Mouse (Mus musculus) testis, adult 2 months (tissue): ENCODE results near the gene Itpr1. TPM values are rescaled to one million over a fixed set of nuclear protein-coding genes. Genes with fewer than 3 reads are reported as not detected.

Source experiments
- H3K27ac ChIP-seq: fragments of 200-500 bp; 2 replicates; pipeline ENCODE4 v1.5.1; 2012; ENCODE audit warnings: low read depth, low read length; ENCODE audit not compliant: control insufficient read depth, insufficient read depth
- H3K27me3 ChIP-seq: fragments of 200-500 bp; 2 replicates; pipeline ENCODE4 v1.6.1; 2012; ENCODE audit warnings: mild to moderate bottlenecking, low read length, moderate library complexity; ENCODE audit not compliant: control insufficient read depth, insufficient read depth
- H3K36me3 ChIP-seq: fragments of 200-500 bp; 2 replicates; pipeline ENCODE4 v1.6.1; 2012; ENCODE audit warnings: mild to moderate bottlenecking, low read length; ENCODE audit not compliant: control insufficient read depth, insufficient read depth
- H3K4me1 ChIP-seq: fragments of 200-500 bp; 2 replicates; pipeline ENCODE4 v1.6.1; 2012; ENCODE audit warnings: low read length; ENCODE audit not compliant: control insufficient read depth, insufficient read depth
- H3K4me3 ChIP-seq: fragments of 200-500 bp; 2 replicates; pipeline ENCODE4 v1.5.1; 2012; ENCODE audit warnings: low read depth, mild to moderate bottlenecking, low read length, moderate library complexity, mixed read lengths; ENCODE audit not compliant: control insufficient read depth
- CTCF ChIP-seq: fragments of 200-500 bp; IDR thresholded peaks from 2 replicates; pipeline ENCODE4 v1.5.1; 2012; ENCODE audit warnings: low read depth, mild to moderate bottlenecking, inconsistent platforms, low read length, moderate library complexity; ENCODE audit not compliant: control insufficient read depth, insufficient read depth, insufficient replicate concordance
- POLR2A ChIP-seq: fragments of 200-500 bp; IDR thresholded peaks from 2 replicates; pipeline ENCODE4 v1.6.1; 2012; ENCODE audit warnings: low read depth, mild to moderate bottlenecking, inconsistent platforms, low read length, moderate library complexity; ENCODE audit not compliant: control insufficient read depth
- polyA plus RNA-seq: library from polyadenylated mRNA; depleted of rRNA; stranded (reverse); fragments of >200 nt; gene quantifications from 2 replicates; pipeline ENCODE4 v1.2.3, GENCODE M21; 2012

Itpr1 gene
- polyA plus RNA-seq, 1 experiment, result 7.3 TPM

DNA sequence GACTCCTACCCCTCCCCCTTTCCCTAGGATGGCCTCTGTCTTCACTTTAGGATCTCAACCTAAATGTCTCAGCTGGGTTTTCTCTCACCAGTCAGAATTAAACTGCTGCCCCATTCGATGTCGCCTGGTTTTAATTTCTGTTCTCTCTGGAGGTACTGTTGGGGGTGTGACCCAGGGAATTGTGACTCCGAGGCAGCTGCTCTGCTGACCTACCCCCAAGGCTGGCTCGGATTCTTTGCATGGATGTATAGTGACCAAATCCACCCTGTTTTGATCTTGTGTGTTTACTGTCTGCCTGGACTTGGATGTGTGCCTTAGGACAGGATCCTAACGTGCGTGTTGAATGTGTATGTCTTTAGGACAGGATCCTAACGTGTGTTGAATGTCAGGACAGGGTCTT lies 13.3 kb downstream of the Itpr1 start:
- Histone ChIP-seq H3K36me3 (no peaks in the 10 kb centered on the region), H3K4me3 (no peak overlapping the region), H3K4me1 (no peaks in the 10 kb centered on the region; the same call in 1 of the 2 replicates), H3K27me3 (no peaks in the 10 kb centered on the region), H3K27ac (no peak overlapping the region)
- TF ChIP-seq POLR2A, result no peak

DNA sequence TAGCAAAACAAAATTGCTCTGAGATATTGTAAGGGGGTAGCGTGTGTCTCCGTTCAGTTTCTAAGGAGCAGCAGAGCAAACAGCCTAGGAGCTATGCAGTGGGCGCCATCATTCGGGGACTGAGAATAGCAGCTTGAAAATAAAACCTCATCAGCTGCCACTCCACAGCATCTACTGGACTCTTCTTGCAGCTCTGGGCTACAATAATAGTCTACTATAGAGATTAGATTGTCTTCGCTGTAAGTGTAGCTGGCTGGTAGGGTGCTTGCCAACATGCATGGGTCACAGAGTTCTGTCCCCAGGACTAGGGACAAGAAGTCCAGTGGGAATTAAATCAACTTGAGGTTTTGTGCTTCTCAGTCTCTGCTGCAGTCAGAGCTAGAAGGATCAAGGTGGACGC lies 14.6 kb downstream of the Itpr1 start:
- no peak overlapping the region for H3K4me3 ChIP-seq
- H3K36me3 ChIP-seq, result no peaks in the 10 kb centered on the region
- TF ChIP-seq POLR2A, result no peak
- TF ChIP-seq CTCF, result no peak
- no peaks in the 10 kb centered on the region; the same call in none of the 2 replicates for H3K4me1 ChIP-seq
- H3K27me3 ChIP-seq, result no peaks in the 10 kb centered on the region
- H3K27ac ChIP-seq, result no peak overlapping the region

DNA sequence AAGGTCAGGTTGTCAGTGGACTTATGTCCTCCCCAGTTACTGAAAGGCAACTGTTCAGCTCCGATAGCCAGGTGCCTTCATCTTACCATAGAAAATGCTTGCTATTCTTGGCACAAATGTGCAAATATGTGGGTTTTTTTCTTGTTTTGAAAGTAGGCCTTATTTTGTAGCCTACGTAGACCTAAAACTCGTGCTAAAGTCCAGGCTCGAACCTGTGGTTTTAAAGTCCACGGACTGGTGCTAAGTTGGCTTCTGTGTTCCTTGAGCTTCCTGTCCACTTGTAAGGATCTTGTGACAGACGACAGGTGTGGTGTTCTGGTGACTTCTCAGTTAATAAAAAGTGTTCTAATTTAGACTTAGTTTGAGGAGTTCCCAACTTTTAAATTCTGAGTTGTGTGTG lies 15.2 kb downstream of the Itpr1 start:
- H3K4me1 ChIP-seq, result no peaks in the 10 kb centered on the region; the same call in none of the 2 replicates
- TF ChIP-seq CTCF (no peak), POLR2A (no peak)

DNA sequence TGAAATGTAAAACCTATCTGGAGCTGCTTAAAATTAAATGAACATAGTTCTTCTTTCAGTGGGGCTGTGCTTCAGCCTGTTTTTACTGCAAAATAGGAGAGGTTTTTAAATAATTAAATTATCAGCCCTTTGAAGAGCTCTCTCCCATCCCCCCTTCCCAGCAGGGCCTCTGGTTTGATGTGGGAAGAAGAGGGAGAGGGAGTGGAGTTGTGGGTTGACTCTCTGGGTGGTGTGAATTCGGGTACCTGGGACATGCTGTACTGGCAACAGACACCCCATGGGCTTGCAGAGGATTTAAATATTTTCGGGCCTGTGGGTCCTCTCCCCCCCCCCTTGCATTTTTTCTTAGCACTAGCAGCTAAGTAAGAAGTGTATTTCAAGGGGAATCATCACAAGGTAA lies 15.7 kb downstream of the Itpr1 start:
- TF ChIP-seq POLR2A, result no peak
- TF ChIP-seq CTCF, result no peak
- H3K4me3 ChIP-seq, result no peak overlapping the region
- no peaks in the 10 kb centered on the region; the same call in none of the 2 replicates for H3K4me1 ChIP-seq
- no peak overlapping the region for H3K27ac ChIP-seq
- no peaks in the 10 kb centered on the region for H3K27me3 ChIP-seq
- H3K36me3 ChIP-seq, result no peaks in the 10 kb centered on the region

More for the DNA sequence above, 15.2 kb downstream of the Itpr1 start:
- H3K27me3 ChIP-seq, result no peaks in the 10 kb centered on the region
- no peak overlapping the region for H3K4me3 ChIP-seq
- no peaks in the 10 kb centered on the region for H3K36me3 ChIP-seq
- H3K27ac ChIP-seq, result no peak overlapping the region

DNA sequence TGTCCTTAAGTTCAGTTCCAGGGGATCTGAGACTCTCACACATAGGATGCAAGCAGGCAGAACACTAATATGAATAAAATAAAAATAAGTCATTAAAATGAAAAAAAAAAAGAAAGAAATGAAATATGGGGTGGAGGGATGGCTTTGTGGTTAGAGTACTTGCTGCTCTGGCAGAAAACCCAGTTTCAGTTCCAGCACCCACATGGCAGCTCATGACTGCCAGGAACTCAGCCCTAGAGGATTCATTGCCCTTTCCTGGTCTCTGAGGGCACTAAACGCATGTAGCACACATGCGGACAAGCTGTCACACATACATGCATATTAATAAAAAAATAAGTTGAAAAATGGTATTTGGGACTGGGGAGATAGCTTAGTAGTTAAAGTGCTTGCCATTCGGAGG lies 17.7 kb downstream of the Itpr1 start:
- H3K27ac ChIP-seq, result no peak overlapping the region
- H3K27me3 ChIP-seq, result no peaks in the 10 kb centered on the region
- no peaks in the 10 kb centered on the region for H3K36me3 ChIP-seq
- H3K4me1 ChIP-seq, result no peaks in the 10 kb centered on the region; the same call in none of the 2 replicates
- no peak overlapping the region for H3K4me3 ChIP-seq
- TF ChIP-seq CTCF (no peak), POLR2A (no peak)

DNA sequence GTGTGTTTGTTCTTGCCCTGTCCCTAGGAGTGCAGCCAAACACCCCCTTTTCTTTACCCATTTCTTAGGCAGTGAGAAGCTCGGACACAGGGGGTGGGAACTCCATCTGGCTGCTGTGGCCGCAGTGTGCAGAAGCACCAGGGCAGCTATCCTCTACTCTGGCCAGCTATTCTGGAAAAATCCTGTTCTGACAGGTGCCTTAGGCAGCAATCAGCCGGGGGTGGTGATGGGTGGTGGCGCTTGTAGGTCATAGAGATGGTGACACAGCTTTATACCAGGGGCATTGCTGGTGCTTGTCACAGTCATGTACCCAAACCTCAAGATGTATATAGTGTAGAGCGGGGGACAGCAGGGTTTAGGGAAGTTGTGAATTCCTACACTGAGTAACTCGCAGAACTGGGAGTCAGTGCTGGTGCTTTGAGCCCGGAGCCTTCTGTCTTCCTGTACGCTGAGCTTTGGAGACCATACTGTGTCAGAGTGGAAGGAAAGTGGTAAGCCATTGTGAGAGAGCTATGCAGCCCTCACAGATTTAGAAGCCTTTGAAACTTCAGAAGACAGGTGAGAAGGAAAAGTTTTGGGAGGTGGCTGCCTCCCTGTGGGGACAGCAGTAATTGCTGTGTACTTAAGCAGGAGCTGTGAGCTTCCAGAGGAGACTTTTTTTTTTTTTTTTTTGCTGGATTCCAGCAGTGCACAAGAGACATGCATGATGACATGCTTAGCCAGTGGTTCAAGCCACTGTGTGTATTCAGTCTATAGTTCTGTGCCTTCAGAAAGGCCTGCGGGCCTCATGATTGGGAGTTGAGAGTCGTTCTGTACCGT lies 19.2 kb downstream of the Itpr1 start:
- Histone ChIP-seq H3K27me3 (no peaks in the 10 kb centered on the region), H3K4me3 (no peak overlapping the region), H3K4me1 (no peaks in the 10 kb centered on the region; the same call in none of the 2 replicates), H3K27ac (peak overlapping the region; percentile 24; the same call in 1 of the 2 replicates), H3K36me3 (no peaks in the 10 kb centered on the region)
- TF ChIP-seq CTCF (no peak), POLR2A (no peak)

DNA sequence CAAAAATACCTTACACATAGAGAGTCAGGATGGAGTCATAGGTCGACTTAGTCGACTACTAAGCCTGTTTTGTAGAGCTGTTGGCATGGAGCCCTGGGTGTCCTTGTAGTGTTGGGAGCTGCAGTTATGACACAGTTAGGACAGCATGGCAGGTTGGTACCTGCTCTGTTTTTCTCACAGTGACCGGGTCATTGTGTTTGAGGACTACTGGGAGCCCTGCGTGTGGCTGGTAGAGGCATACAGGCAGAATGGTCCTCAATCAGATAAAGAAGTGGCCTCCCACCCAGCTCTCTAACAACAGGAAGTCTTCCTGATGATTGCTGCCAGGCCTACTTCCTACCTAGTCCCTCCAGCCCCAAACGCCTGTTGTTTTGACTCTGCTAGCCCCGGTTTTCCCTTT lies 20.2 kb downstream of the Itpr1 start:
- H3K36me3 ChIP-seq, result no peaks in the 10 kb centered on the region
- H3K27me3 ChIP-seq, result no peaks in the 10 kb centered on the region
- TF ChIP-seq CTCF (no peak), POLR2A (no peak)
- no peak overlapping the region for H3K4me3 ChIP-seq
- no peak overlapping the region; the same call in 1 of the 2 replicates for H3K27ac ChIP-seq
- no peaks in the 10 kb centered on the region; the same call in none of the 2 replicates for H3K4me1 ChIP-seq
